Mouse (Mus musculus) MEL (cell line): ENCODE results near the gene Ccdc87. TPM values are rescaled to one million over a fixed set of nuclear protein-coding genes. Genes with fewer than 3 reads are reported as not detected.

ENCODE experiments used
- DNase-seq: peaks from one replicate; pipeline ENCODE4 v3.0.0; 2011; ENCODE audit warnings: low read depth, low spot score
- H3K27ac ChIP-seq: 2 replicates; pipeline ENCODE4 v1.5.1; 2012; ENCODE audit warnings: low read depth, mild to moderate bottlenecking, control low read depth, low read length, moderate library complexity; ENCODE audit not compliant: control insufficient read depth
- H3K27me3 ChIP-seq, 2 experiments: fragments of 150-350 bp in 1 of 2; sonication (generic) in 1 of 2; 2 replicates each; pipeline ENCODE4 v1.6.1; 2012; ENCODE audit warnings: low read length in 2 of 2, mild to moderate bottlenecking in 2 of 2, improper control_type of control experiment in 1 of 2, moderate library complexity in 1 of 2; ENCODE audit not compliant: insufficient read depth in 2 of 2, control insufficient read depth in 1 of 2
- H3K36me3 ChIP-seq, 2 experiments: 2 replicates each; pipeline ENCODE4 v1.6.1; 2012 to 2014; ENCODE audit warnings: low read length in 2 of 2, improper control_type of control experiment in 1 of 2, inconsistent platforms in 1 of 2, mild to moderate bottlenecking in 1 of 2; ENCODE audit not compliant: insufficient read depth in 2 of 2, control insufficient read depth in 1 of 2
- H3K4me1 ChIP-seq, 2 experiments: fragments of 150-350 bp in 1 of 2; sonication (generic) in 1 of 2; 2 replicates each; pipeline ENCODE4 v1.6.1; 2012; ENCODE audit warnings: low read length in 2 of 2, improper control_type of control experiment in 1 of 2, mild to moderate bottlenecking in 1 of 2; ENCODE audit not compliant: insufficient read depth in 2 of 2, control insufficient read depth in 1 of 2
- H3K4me3 ChIP-seq, 2 experiments: fragments of 150-350 bp in 1 of 2; sonication (generic) in 1 of 2; 2 replicates each; pipeline ENCODE4 v1.5.1; 2012; ENCODE audit warnings: low read depth in 2 of 2, low read length in 2 of 2, mild to moderate bottlenecking in 2 of 2, moderate library complexity in 2 of 2, control low read depth in 1 of 2, improper control_type of control experiment in 1 of 2; ENCODE audit not compliant: control insufficient read depth in 1 of 2, insufficient read depth in 1 of 2
- H3K79me2 ChIP-seq: 2 replicates; pipeline ENCODE4 v1.6.1; 2012; ENCODE audit warnings: mild to moderate bottlenecking, low read length, moderate library complexity; ENCODE audit not compliant: control insufficient read depth, poor library complexity, insufficient read depth
- H3K9ac ChIP-seq: 2 replicates; pipeline ENCODE4 v1.6.1; 2012; ENCODE audit warnings: low read depth, mild to moderate bottlenecking, control low read depth, low read length, moderate library complexity; ENCODE audit not compliant: control insufficient read depth, poor library complexity, severe bottlenecking
- H3K9me3 ChIP-seq: fragments of 150-350 bp; sonication (generic); replicated peaks from 2 replicates; pipeline ENCODE4 v1.6.1; 2012; ENCODE audit warnings: mild to moderate bottlenecking, low read length, improper control_type of control experiment, moderate library complexity; ENCODE audit not compliant: insufficient read depth
- BHLHE40 ChIP-seq: IDR thresholded peaks from 2 replicates; pipeline ENCODE4 v1.6.1; 2012; ENCODE audit warnings: low read depth, mild to moderate bottlenecking, inconsistent platforms, low read length, improper control_type of control experiment, borderline replicate concordance
- CHD1 ChIP-seq: IDR thresholded peaks from 2 replicates; pipeline ENCODE4 v1.6.1; 2012; ENCODE audit warnings: low read depth, mild to moderate bottlenecking, inconsistent platforms, low read length, improper control_type of control experiment
- CHD2 ChIP-seq: IDR thresholded peaks from 2 replicates; pipeline ENCODE4 v1.6.1; 2011; ENCODE audit warnings: low read length, improper control_type of control experiment
- CTCF ChIP-seq, 3 experiments: IDR thresholded peaks in 2 of 3; conservative IDR thresholded peaks in 1 of 3; 2 replicates each; pipeline ENCODE4 v1.5.1; 2011 to 2012; ENCODE audit warnings: low read length in 3 of 3, low read depth in 2 of 3, mild to moderate bottlenecking in 2 of 3, improper control_type of control experiment in 1 of 3, inconsistent platforms in 1 of 3, mixed read lengths in 1 of 3, moderate library complexity in 1 of 3; ENCODE audit not compliant: control insufficient read depth in 1 of 3, insufficient read depth in 1 of 3, poor library complexity in 1 of 3, severe bottlenecking in 1 of 3
- ETS1 ChIP-seq: IDR thresholded peaks from 2 replicates; pipeline ENCODE4 v1.6.1; 2012; ENCODE audit warnings: low read depth, mild to moderate bottlenecking, inconsistent platforms, low read length, improper control_type of control experiment, moderate library complexity
- GABPA ChIP-seq: IDR thresholded peaks from 2 replicates; pipeline ENCODE4 v1.6.1; 2012; ENCODE audit warnings: low read depth, mild to moderate bottlenecking, inconsistent platforms, low read length, improper control_type of control experiment, moderate library complexity
- HCFC1 ChIP-seq: IDR thresholded peaks from 2 replicates; pipeline ENCODE4 v1.6.1; 2012; ENCODE audit warnings: low read depth, mild to moderate bottlenecking, inconsistent platforms, low read length, improper control_type of control experiment, moderate library complexity
- KAT2A ChIP-seq: conservative IDR thresholded peaks from 2 replicates; pipeline ENCODE4 v1.6.1; 2012; ENCODE audit warnings: low read depth, low read length, improper control_type of control experiment, inconsistent platforms
- MAZ ChIP-seq: IDR thresholded peaks from 2 replicates; pipeline ENCODE4 v1.6.1; 2012; ENCODE audit warnings: low read depth, mild to moderate bottlenecking, inconsistent platforms, low read length, improper control_type of control experiment
- MEF2A ChIP-seq: IDR thresholded peaks from 2 replicates; pipeline ENCODE4 v1.6.1; 2014; ENCODE audit warnings: low read depth, mild to moderate bottlenecking, inconsistent platforms, low read length, improper control_type of control experiment; ENCODE audit not compliant: poor library complexity, insufficient replicate concordance, severe bottlenecking; ENCODE audit errors: extremely low read depth
- MXI1 ChIP-seq: IDR thresholded peaks from 2 replicates; pipeline ENCODE4 v1.6.1; 2011; ENCODE audit warnings: mild to moderate bottlenecking, low read depth, low read length, improper control_type of control experiment
- MYB ChIP-seq: IDR thresholded peaks from 2 replicates; pipeline ENCODE4 v1.6.1; 2011; ENCODE audit warnings: mild to moderate bottlenecking, low read depth, low read length, improper control_type of control experiment
- MYC ChIP-seq: IDR thresholded peaks from 2 replicates; pipeline ENCODE4 v1.6.1; 2011; ENCODE audit warnings: low read depth, mild to moderate bottlenecking, low read length, improper control_type of control experiment, moderate library complexity
- NELFE ChIP-seq: IDR thresholded peaks from 2 replicates; pipeline ENCODE4 v1.6.1; 2011; ENCODE audit warnings: low read depth, low read length, improper control_type of control experiment
- POLR2A ChIP-seq, 2 experiments: IDR thresholded peaks; 2 replicates each; pipeline ENCODE4 v1.6.1; 2011 to 2012; ENCODE audit warnings: low read length in 2 of 2, mild to moderate bottlenecking in 2 of 2, control low read depth in 1 of 2, improper control_type of control experiment in 1 of 2, low read depth in 1 of 2, moderate library complexity in 1 of 2; ENCODE audit not compliant: control insufficient read depth in 1 of 2, insufficient read depth in 1 of 2, poor library complexity in 1 of 2
- POLR2AphosphoS2 ChIP-seq: IDR thresholded peaks from 2 replicates; pipeline ENCODE4 v1.6.1; 2011; ENCODE audit warnings: low read length, improper control_type of control experiment
- POLR2AphosphoS5 ChIP-seq: IDR thresholded peaks from 2 replicates; pipeline ENCODE4 v1.6.1; 2012; ENCODE audit warnings: low read depth, borderline replicate concordance, mild to moderate bottlenecking, inconsistent platforms, low read length, moderate library complexity, mixed read lengths
- RCOR1 ChIP-seq: IDR thresholded peaks from 2 replicates; pipeline ENCODE4 v1.6.1; 2012; ENCODE audit warnings: low read depth, mild to moderate bottlenecking, inconsistent platforms, low read length, improper control_type of control experiment
- SMC3 ChIP-seq: IDR thresholded peaks from 2 replicates; pipeline ENCODE4 v1.6.1; 2011; ENCODE audit warnings: low read depth, low read length, improper control_type of control experiment
- TBP ChIP-seq: IDR thresholded peaks from 2 replicates; pipeline ENCODE4 v1.8.0; 2011; ENCODE audit warnings: low read depth, low read length, improper control_type of control experiment
- TCF12 ChIP-seq: IDR thresholded peaks from 2 replicates; pipeline ENCODE4 v1.6.1; 2014; ENCODE audit warnings: low read depth, mild to moderate bottlenecking, inconsistent platforms, low read length, improper control_type of control experiment, moderate library complexity
- UBTF ChIP-seq: IDR thresholded peaks from 2 replicates; pipeline ENCODE4 v1.6.1; 2012; ENCODE audit warnings: low read depth, mild to moderate bottlenecking, inconsistent platforms, low read length, improper control_type of control experiment, moderate library complexity, borderline replicate concordance; ENCODE audit not compliant: insufficient read depth
- USF1 ChIP-seq: IDR thresholded peaks from 2 replicates; pipeline ENCODE4 v1.6.1; 2014; ENCODE audit warnings: low read depth, mild to moderate bottlenecking, inconsistent platforms, low read length, improper control_type of control experiment, moderate library complexity
- USF2 ChIP-seq, 2 experiments: IDR thresholded peaks; 2 replicates each; pipeline ENCODE4 v1.6.1; 2011 to 2012; ENCODE audit warnings: improper control_type of control experiment in 2 of 2, low read length in 2 of 2, borderline replicate concordance in 1 of 2, inconsistent platforms in 1 of 2, low read depth in 1 of 2, mild to moderate bottlenecking in 1 of 2; ENCODE audit not compliant: insufficient read depth in 1 of 2
- ZC3H11A ChIP-seq: IDR thresholded peaks from 2 replicates; pipeline ENCODE4 v1.6.1; 2012; ENCODE audit warnings: low read depth, mild to moderate bottlenecking, inconsistent platforms, low read length, improper control_type of control experiment
- ZKSCAN1 ChIP-seq: IDR thresholded peaks from 2 replicates; pipeline ENCODE4 v1.6.1; 2012; ENCODE audit warnings: low read depth, mild to moderate bottlenecking, inconsistent platforms, low read length, improper control_type of control experiment, moderate library complexity
- ZNF384 ChIP-seq: IDR thresholded peaks from 2 replicates; pipeline ENCODE4 v1.6.1; 2012; ENCODE audit warnings: low read depth, mild to moderate bottlenecking, inconsistent platforms, low read length, improper control_type of control experiment
- polyA plus RNA-seq, 2 experiments: library from polyadenylated mRNA; stranded (reverse) in 1 of 2; unstranded in 1 of 2; fragments of >175 nt in 1 of 2; fragments of >200 nt in 1 of 2; gene quantifications; 2 replicates each; pipeline versions ENCODE4 v1.2.1 to v1.2.4; 2012; ENCODE audit warnings: low replicate concordance in 2 of 2, low read depth in 1 of 2; ENCODE audit not compliant: insufficient read length in 2 of 2, insufficient read depth in 1 of 2, missing spikeins in 1 of 2
- total RNA-seq: library from RNA; depleted of rRNA; stranded (reverse); fragments of 300-350 nt; gene quantifications from 2 replicates; pipeline ENCODE4 v1.2.3, GENCODE M21; 2012

The Ccdc87 gene
- total and polyA plus RNA-seq, 3 experiments, result 0.04 to 0.06 TPM; not detected in 1

DNA sequence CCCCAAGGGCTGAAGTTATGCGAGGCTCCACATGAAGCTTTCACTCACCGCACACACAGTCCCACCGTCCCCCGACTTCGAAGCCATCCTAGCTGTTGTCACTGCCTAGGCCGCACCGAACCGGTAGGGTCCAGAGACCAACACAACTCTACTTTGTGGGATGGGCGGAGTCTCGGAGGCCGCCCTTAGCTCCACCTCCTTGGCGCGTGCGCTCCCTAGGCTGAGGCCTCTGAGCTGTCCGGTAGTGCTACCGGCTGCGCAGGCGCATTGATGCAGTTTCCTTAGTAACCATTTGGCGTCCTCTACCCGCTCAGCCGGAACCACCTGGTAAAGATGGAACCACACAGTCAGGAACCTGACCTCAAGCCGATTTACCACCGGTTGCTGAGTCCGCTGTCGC, at the start of gene Ccdc87, which contains the start of gene Ccs (continued):
- TF ChIP-seq USF2 (IDR thresholded peaks at IDR 0.05; ENCODE audit: borderline replicate concordance in 1 of 2, insufficient read depth in 1 of 2, low read depth in 1 of 2, low read length in 2 of 2) (no peak), ETS1 (peak; percentile 54; the same call in 1 of the 2 replicates)

DNA sequence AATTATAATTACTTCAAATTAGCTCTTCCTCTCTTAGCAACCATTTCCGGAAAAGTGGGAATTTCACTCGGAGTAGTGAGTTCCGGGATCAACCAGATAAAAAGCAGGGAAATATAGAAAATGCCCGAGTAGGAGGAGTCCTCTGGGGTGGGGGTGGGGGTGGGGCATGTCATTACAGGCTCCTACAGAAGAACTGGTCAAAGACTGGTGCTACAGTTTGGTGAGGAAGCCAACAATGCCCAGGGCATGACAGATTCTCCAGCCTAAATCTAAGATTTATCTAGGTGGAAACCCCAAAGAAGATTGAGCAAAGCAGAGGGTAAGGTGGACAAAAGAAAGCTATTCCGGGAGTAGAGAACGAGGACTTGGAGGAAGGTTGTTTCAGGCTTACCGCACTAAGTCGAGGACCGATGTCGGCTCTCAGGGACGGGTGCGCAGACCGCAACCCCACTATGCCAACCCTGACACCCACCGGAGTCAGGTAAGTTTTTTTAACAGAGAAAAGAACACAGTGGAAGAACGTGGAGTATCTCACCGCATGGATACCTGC, 45.8 kb upstream of the Ccdc87 start:
- Histone ChIP-seq H3K4me3 (peak overlapping the region; percentile 87 to 98), H3K27ac (peak overlapping the region; percentile 89), H3K9me3 (no peaks in the 10 kb centered on the region), H3K27me3 (no peaks in the 10 kb centered on the region), H3K36me3 (peaks cover 33 to 76% of the 10 kb centered on the region in 2 experiments), H3K4me1 (peaks cover 22 to 39% of the 10 kb centered on the region in 2 experiments), H3K9ac (peak overlapping the region; percentile 95), H3K79me2 (peaks cover 71% of the 10 kb centered on the region)
- DNase-seq, result no peak
- TF ChIP-seq MYC (no peak), POLR2A (IDR thresholded peaks at IDR 0.05; ENCODE audit: control insufficient read depth in 1 of 2, insufficient read depth in 1 of 2, low read depth in 1 of 2, low read length in 2 of 2, poor library complexity in 1 of 2) (peak in 1 of 2 experiments; percentile 65; a peak in 1 of 4 replicates)

DNA sequence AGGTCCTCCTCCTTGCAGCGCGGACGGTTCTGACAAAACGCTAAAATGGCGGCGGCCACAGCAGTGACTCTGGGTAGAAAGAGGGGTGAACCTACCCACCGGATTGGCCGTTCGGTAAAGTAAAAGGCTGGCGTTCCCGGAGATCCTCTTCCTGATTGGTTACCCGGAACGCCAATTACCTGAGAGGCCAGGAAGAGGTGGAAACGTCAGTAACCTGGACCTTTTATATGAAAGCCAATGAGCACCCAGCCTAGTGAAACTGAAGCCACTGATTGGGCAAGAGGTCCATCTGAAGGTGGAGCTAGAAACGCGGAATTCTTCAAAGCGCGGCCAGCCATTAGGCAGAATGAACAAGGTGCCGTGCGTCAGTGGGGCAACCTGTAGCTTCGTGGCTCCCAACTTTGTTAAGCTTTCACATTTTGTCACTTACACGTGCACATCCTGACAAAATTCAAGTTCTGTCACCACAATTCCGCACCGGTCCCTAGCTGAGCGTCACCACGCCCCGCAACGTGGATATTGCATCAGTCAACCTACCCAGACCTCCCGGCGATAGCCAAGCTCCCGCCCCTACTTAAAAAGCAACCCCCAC, 45.2 kb upstream of the Ccdc87 start, which contains the start of gene Rbm4:
Gene Rbm4 (minus strand): TSS at position 71 of the 592 bp plus-strand sequence.
- peaks cover 28 to 72% of the 10 kb centered on the region in 2 experiments for H3K36me3 ChIP-seq
- peak within 1 kb of the TSS; percentile 95 for H3K27ac ChIP-seq
- peak; percentile 99 for DNase-seq
- H3K4me3 ChIP-seq, result peak within 1 kb of the TSS; percentile 87 to 98
- peaks cover 22 to 39% of the 10 kb centered on the region in 2 experiments for H3K4me1 ChIP-seq
- H3K9ac ChIP-seq, result peak within 1 kb of the TSS; percentile 95
- H3K27me3 ChIP-seq, result no peaks in the 10 kb centered on the region
- H3K79me2 ChIP-seq, result peaks cover 71% of the 10 kb centered on the region
- no peaks in the 10 kb centered on the region for H3K9me3 ChIP-seq
- TF ChIP-seq POLR2AphosphoS2, result peak; percentile 95
- TF ChIP-seq ZC3H11A, result no peak
- TF ChIP-seq POLR2A (IDR thresholded peaks at IDR 0.05; ENCODE audit: control insufficient read depth in 1 of 2, insufficient read depth in 1 of 2, low read depth in 1 of 2, low read length in 2 of 2, poor library complexity in 1 of 2), result peak; percentile 37 to 90; a peak in 3 of 4 replicates
- TF ChIP-seq MXI1, result peak; percentile 93
- TF ChIP-seq NELFE, result peak; percentile 82
- TF ChIP-seq ZKSCAN1, result no peak
- no peak; the same call in 1 of the 2 replicates for TF ChIP-seq USF1
- TF ChIP-seq UBTF, result no peak
- 0 out of 2 replicates have a peak, but pooled peaks have one; percentile 7 for TF ChIP-seq ETS1
- no peak for TF ChIP-seq CHD1
- peak; percentile 99 for TF ChIP-seq MYC
- TF ChIP-seq HCFC1, result peak; percentile 81
- TF ChIP-seq TCF12, result no peak
- TF ChIP-seq MEF2A, result no peak
- no peak for TF ChIP-seq CTCF (IDR thresholded peaks at IDR 0.05 in 2 of 3, conservative IDR thresholded peaks at IDR 0.05 in 1 of 3; ENCODE audit: control insufficient read depth in 1 of 3, insufficient read depth in 1 of 3, low read depth in 2 of 3, low read length in 3 of 3, poor library complexity in 1 of 3, severe bottlenecking in 1 of 3)
- no peak for TF ChIP-seq BHLHE40
- no peak for TF ChIP-seq SMC3
- peak; percentile 43 for TF ChIP-seq KAT2A
- TF ChIP-seq GABPA, result no peak
- no peak for TF ChIP-seq MYB
- TF ChIP-seq TBP, result peak; percentile 91
- TF ChIP-seq MAZ, result no peak
- no peak for TF ChIP-seq POLR2AphosphoS5
- no peak for TF ChIP-seq ZNF384
- TF ChIP-seq CHD2, result peak; percentile 74
- TF ChIP-seq RCOR1, result no peak
